Mouse (Mus musculus) megakaryocyte, embryonic 14.5 days (primary cell): Measurements from ENCODE around the gene Tiparp. TPM values are rescaled to one million over a fixed set of nuclear protein-coding genes. Genes with fewer than 3 reads are reported as not detected.

Source experiments
- H3K27me3 ChIP-seq: replicated peaks from 2 replicates; pipeline ENCODE3; 2012; ENCODE audit warnings: inconsistent platforms
- H3K36me3 ChIP-seq: replicated peaks from 2 replicates; pipeline ENCODE3; 2012; ENCODE audit warnings: low read length, inconsistent platforms, mixed read lengths
- H3K4me1 ChIP-seq: 2 replicates; pipeline ENCODE4 v1.6.1; 2012; ENCODE audit warnings: inconsistent platforms
- H3K4me3 ChIP-seq: replicated peaks from 2 replicates; pipeline ENCODE3; 2012; ENCODE audit warnings: moderate library complexity, mild to moderate bottlenecking, inconsistent platforms
- H3K9me3 ChIP-seq: 2 replicates; pipeline ENCODE4 v1.6.1; 2012; ENCODE audit warnings: inconsistent platforms
- FLI1 ChIP-seq: IDR thresholded peaks from 2 replicates; pipeline ENCODE4 v1.6.1; 2012; ENCODE audit warnings: low read length, inconsistent platforms, mixed read lengths
- GATA1 ChIP-seq: IDR thresholded peaks from 3 replicates; pipeline ENCODE4 v1.6.1; 2012; ENCODE audit warnings: mixed read lengths, low read length, inconsistent platforms, borderline replicate concordance
- polyA plus RNA-seq: library from polyadenylated mRNA; stranded (reverse); fragments of >175 nt; gene quantifications from 2 replicates; pipeline ENCODE4 v1.2.3, GENCODE M21; 2012; ENCODE audit warnings: low replicate concordance; ENCODE audit not compliant: insufficient read depth

The Tiparp gene
- polyA plus RNA-seq, 1 experiment, result 0.38 TPM

- H3K36me3 ChIP-seq, result no peaks in the 10 kb centered on the region
- no peaks in the 10 kb centered on the region for H3K27me3 ChIP-seq
- TF ChIP-seq FLI1 (no peak), GATA1 (no peak)
- H3K4me3 ChIP-seq, result no peak overlapping the region
- H3K4me1 ChIP-seq, result no peaks in the 10 kb centered on the region
- no peaks in the 10 kb centered on the region for H3K9me3 ChIP-seq
These were observed 67.0 kb downstream of the Tiparp start for GRCm38 (mm10) chr3:65595196-65595595.

GRCm38 (mm10) chr3:65598071-65598830 is 70.0 kb downstream of the Tiparp start:
- Histone ChIP-seq H3K27me3 (no peaks in the 10 kb centered on the region), H3K36me3 (no peaks in the 10 kb centered on the region), H3K4me1 (no peaks in the 10 kb centered on the region), H3K9me3 (no peaks in the 10 kb centered on the region), H3K4me3 (no peak overlapping the region)
- TF ChIP-seq FLI1 (no peak), GATA1 (no peak)

- Histone ChIP-seq H3K36me3 (no peaks in the 10 kb centered on the region), H3K27me3 (no peaks in the 10 kb centered on the region), H3K9me3 (no peaks in the 10 kb centered on the region), H3K4me1 (no peaks in the 10 kb centered on the region), H3K4me3 (no peak overlapping the region)
- TF ChIP-seq GATA1 (no peak), FLI1 (no peak)
These were observed 70.9 kb downstream of the Tiparp start for GRCm38 (mm10) chr3:65599151-65599550.

GRCm38 (mm10) chr3:65601291-65602050 is 73.3 kb downstream of the Tiparp start:
- H3K4me3 ChIP-seq, result no peak overlapping the region
- H3K27me3 ChIP-seq, result no peaks in the 10 kb centered on the region

GRCm38 (mm10) chr3:65603392-65604055 is 75.3 kb downstream of the Tiparp start:
- no peaks in the 10 kb centered on the region for H3K27me3 ChIP-seq
- no peaks in the 10 kb centered on the region for H3K36me3 ChIP-seq
- H3K9me3 ChIP-seq, result no peaks in the 10 kb centered on the region
- TF ChIP-seq FLI1 (no peak), GATA1 (no peak)
- H3K4me3 ChIP-seq, result no peak overlapping the region
- H3K4me1 ChIP-seq, result no peaks in the 10 kb centered on the region

More at GRCm38 (mm10) chr3:65601291-65602050, 73.3 kb downstream of the Tiparp start:
- Histone ChIP-seq H3K36me3 (no peaks in the 10 kb centered on the region), H3K9me3 (no peaks in the 10 kb centered on the region), H3K4me1 (no peaks in the 10 kb centered on the region)
- TF ChIP-seq GATA1 (no peak), FLI1 (no peak)

Other genes starting within 250 kb of the Tiparp start
- gene Ssr3, start 135.8 kb upstream of the Tiparp start, polyA plus RNA-seq, result 3.0 and 7.8 TPM in 2 replicates
- gene Lekr1, start 137.8 kb downstream of the Tiparp start, polyA plus RNA-seq, result 1.2 TPM in 1 of 2 replicates, not detected in the other